Mouse (Mus musculus): ENCODE measurements around the gene Wfdc1. TPM values are rescaled to one million over a fixed set of nuclear protein-coding genes. Genes with fewer than 3 reads are reported as not detected.

Wfdc1 gene
- total and polyA plus RNA-seq, 3 experiments = not detected

GRCm38 (mm10) chr8:119699549-119700134, 33.5 kb downstream of the Wfdc1 start, which contains the start of gene Atp2c2:
Atp2c2 (plus strand) TSS chr8:119700009.
- Histone ChIP-seq H3K79me2 (replicated peaks; ENCODE audit: control insufficient read depth, extremely low read depth, insufficient read depth, poor library complexity, severe bottlenecking) (no peaks in the 10 kb centered on the region), H3K36me3 (replicated peaks in 1 of 2; ENCODE audit: control insufficient read depth in 1 of 2, insufficient read depth in 1 of 2, low read length in 1 of 2) (no peaks in the 10 kb centered on the region), H3K4me2 (ENCODE audit: insufficient read depth, low read depth, poor library complexity, severe bottlenecking) (no peak within 1 kb of the TSS), H3K9ac (ENCODE audit: insufficient read depth, low read depth) (no peak within 1 kb of the TSS), H3K4me1 (ENCODE audit: control insufficient read depth in 1 of 2, insufficient read depth in 2 of 2) (no peaks in the 10 kb centered on the region; a peak in 1 of 4 replicates), H3K4me3 (replicated peaks in 1 of 3; ENCODE audit: low read depth in 2 of 3, low read length in 2 of 3, poor library complexity in 1 of 3) (no peak within 1 kb of the TSS), H3K27me3 (replicated peaks) (peaks cover 82% of the 10 kb centered on the region), H3K27ac (ENCODE audit: insufficient read depth, low read depth) (no peak within 1 kb of the TSS), H3K9me3 (replicated peaks; ENCODE audit: low read length) (peaks cover 5% of the 10 kb centered on the region)
- dilution Hi-C loops (cut with MboI; ENCODE audit: extremely low pct_ligation_motif_present, extremely low pct_unique_long_range_greater_than_20kb, low sequenced_read_pairs) = no loop called here
- no peak for DNase-seq (ENCODE audit: extremely low read depth)
- TF ChIP-seq ZC3H11A (IDR thresholded peaks at IDR 0.05; ENCODE audit: low read depth, low read length) = no peak
- TF ChIP-seq EP300 (IDR thresholded peaks at IDR 0.05; ENCODE audit: low read length) = no peak
- TF ChIP-seq IRF4 (IDR thresholded peaks at IDR 0.05; ENCODE audit: low read depth, low read length) = no peak
- no peak for TF ChIP-seq RCOR1 (conservative IDR thresholded peaks at IDR 0.05; ENCODE audit: low read depth, low read length)
- no peak for TF ChIP-seq TCF12 (IDR thresholded peaks at IDR 0.05; ENCODE audit: low read depth, low read length)
- TF ChIP-seq MEF2A (IDR thresholded peaks at IDR 0.05; ENCODE audit: borderline replicate concordance, low read depth, low read length) = no peak
- no peak for TF ChIP-seq BHLHE40 (IDR thresholded peaks at IDR 0.05; ENCODE audit: low read depth, low read length)
- TF ChIP-seq ZNF384 (IDR thresholded peaks at IDR 0.05; ENCODE audit: low read depth, low read length) = no peak
- TF ChIP-seq POLR2A (IDR thresholded peaks at IDR 0.05; ENCODE audit: low read depth, low read length) = no peak
- TF ChIP-seq MYC (IDR thresholded peaks at IDR 0.05; ENCODE audit: low read depth, low read length) = no peak
- TF ChIP-seq CTCF (conservative IDR thresholded peaks at IDR 0.05 in 1 of 2, IDR thresholded peaks at IDR 0.05 in 1 of 2; ENCODE audit: low read depth in 2 of 2, low read length in 2 of 2) = no peak
- in situ Hi-C loops (cut with MboI; ENCODE audit: low pct_ligation_motif_present, low pct_unique_long_range_greater_than_20kb, low sequenced_read_pairs) = loop anchor here (10.0 kb wide), 1 partner anchor 145 kb away; the partner anchor contains the start of gene Cotl1

- H3K4me2 ChIP-seq (ENCODE audit: insufficient read depth, low read depth, poor library complexity, severe bottlenecking) = no peak overlapping the region
- H3K79me2 ChIP-seq (replicated peaks; ENCODE audit: control insufficient read depth, extremely low read depth, insufficient read depth, poor library complexity, severe bottlenecking) = no peaks in the 10 kb centered on the region
- in situ Hi-C loops (cut with MboI; ENCODE audit: low pct_ligation_motif_present, low pct_unique_long_range_greater_than_20kb, low sequenced_read_pairs) = loop anchor here (10.0 kb wide), 1 partner anchor 142 kb away; the partner anchor contains the start of gene Cotl1
- no peaks in the 10 kb centered on the region for H3K36me3 ChIP-seq (replicated peaks in 1 of 2; ENCODE audit: control insufficient read depth in 1 of 2, insufficient read depth in 1 of 2, low read length in 1 of 2)
- no peak overlapping the region for H3K27ac ChIP-seq (ENCODE audit: insufficient read depth, low read depth)
- dilution Hi-C loops (cut with MboI; ENCODE audit: extremely low pct_ligation_motif_present, extremely low pct_unique_long_range_greater_than_20kb, low sequenced_read_pairs) = no loop called here
- H3K9me3 ChIP-seq (replicated peaks; ENCODE audit: low read length) = peaks cover 5% of the 10 kb centered on the region
- TF ChIP-seq KAT2A (IDR thresholded peaks at IDR 0.05; ENCODE audit: insufficient replicate concordance, low read length) (no peak), MEF2A (IDR thresholded peaks at IDR 0.05; ENCODE audit: borderline replicate concordance, low read depth, low read length) (no peak), ZMIZ1 (IDR thresholded peaks at IDR 0.05; ENCODE audit: low read depth, low read length) (no peak), TCF12 (IDR thresholded peaks at IDR 0.05; ENCODE audit: low read depth, low read length) (no peak), MAZ (IDR thresholded peaks at IDR 0.05; ENCODE audit: low read depth, low read length) (no peak), RCOR1 (conservative IDR thresholded peaks at IDR 0.05; ENCODE audit: low read depth, low read length) (no peak), JUN (IDR thresholded peaks at IDR 0.05; ENCODE audit: insufficient read depth, low read depth, low read length) (no peak), MAX (IDR thresholded peaks at IDR 0.05; ENCODE audit: low read length) (no peak), RAD21 (IDR thresholded peaks at IDR 0.05; ENCODE audit: low read depth, low read length) (no peak), SIN3A (IDR thresholded peaks at IDR 0.05; ENCODE audit: low read length) (no peak)
- H3K27me3 ChIP-seq (replicated peaks) = peaks cover 61% of the 10 kb centered on the region
- no peak overlapping the region for H3K4me3 ChIP-seq (replicated peaks in 1 of 3; ENCODE audit: low read depth in 2 of 3, low read length in 2 of 3, poor library complexity in 1 of 3)
- no peaks in the 10 kb centered on the region; a peak in 1 of 4 replicates for H3K4me1 ChIP-seq (ENCODE audit: control insufficient read depth in 1 of 2, insufficient read depth in 2 of 2)
- DNase-seq (ENCODE audit: extremely low read depth) = no peak
- no peak overlapping the region for H3K9ac ChIP-seq (ENCODE audit: insufficient read depth, low read depth)
Observed at GRCm38 (mm10) chr8:119702965-119703364, 36.8 kb downstream of the Wfdc1 start.
